Mouse (Mus musculus) ES-Bruce4 (cell line): ENCODE measurements at regions not wholly inside any gene's neighbourhood (a gene's known extent, or its start where the extent isn't known, plus 50 kb on each side); places are given as distances from the start of the nearest gene placed in this dataset.

ENCODE experiments used
- CTCF ChIP-seq: IDR thresholded peaks from one replicate; pipeline ENCODE4 v1.8.1; 2011; ENCODE audit warnings: low read depth, low read length
- EP300 ChIP-seq: IDR thresholded peaks from 2 replicates; pipeline ENCODE4 v1.6.1; 2011; ENCODE audit warnings: low read depth, low read length; ENCODE audit not compliant: insufficient read depth
- POLR2A ChIP-seq: IDR thresholded peaks from one replicate; pipeline ENCODE4 v1.8.1; 2011; ENCODE audit warnings: low read length; ENCODE audit not compliant: insufficient read depth

DNA sequence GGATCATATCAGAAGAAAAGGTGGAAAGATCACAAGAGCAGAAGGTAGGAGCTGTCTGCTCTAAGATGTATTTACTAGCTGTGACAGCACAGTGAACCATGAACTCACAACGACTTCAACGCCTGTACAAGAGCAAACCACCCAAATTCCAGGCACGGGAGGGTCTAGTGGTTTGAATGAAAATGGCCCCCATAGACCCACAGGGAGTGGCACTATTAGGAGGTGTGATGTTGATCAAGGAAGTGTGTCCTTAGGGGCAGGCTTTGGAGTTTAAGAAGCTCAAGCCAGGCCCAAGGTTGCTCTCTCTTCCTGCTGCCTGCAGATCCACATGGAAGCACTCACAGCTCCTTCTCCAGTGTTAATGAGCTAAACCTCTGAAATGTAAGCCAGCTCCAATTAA, 83.5 kb upstream of the Ssbp2 start:
- no peak for TF ChIP-seq CTCF
- TF ChIP-seq EP300: no peak
- TF ChIP-seq POLR2A: no peak
